Mouse (Mus musculus) kidney, embryonic 14.5 days (tissue): ENCODE data around the gene Gm45753. TPM values are rescaled to one million over a fixed set of nuclear protein-coding genes. Genes with fewer than 3 reads are reported as not detected.

Experiments
- ATAC-seq: fragments of 200-750 bp; cut with Nextera tagmentation; 2 replicates; pipeline ENCODE4 v1.8.0; 2017; ENCODE audit warnings: moderate number of reproducible peaks, mild to moderate bottlenecking, moderate TSS enrichment, moderate library complexity; ENCODE audit not compliant: low FRiP score, low TSS enrichment
- H3K27ac ChIP-seq: fragments of 300-500 bp; sonication (generic); 2 replicates; pipeline ENCODE4 v1.5.1; 2014; ENCODE audit warnings: low read depth, mild to moderate bottlenecking, low read length, moderate library complexity, mixed read lengths
- H3K27me3 ChIP-seq: fragments of 300-500 bp; sonication (generic); 2 replicates; pipeline ENCODE4 v1.6.1; 2014; ENCODE audit warnings: mild to moderate bottlenecking, low read length; ENCODE audit not compliant: control insufficient read depth, insufficient read depth
- H3K36me3 ChIP-seq: fragments of 300-500 bp; sonication (generic); 2 replicates; pipeline ENCODE4 v1.6.1; 2014; ENCODE audit warnings: low read length, mixed read lengths; ENCODE audit not compliant: control insufficient read depth, insufficient read depth
- H3K4me1 ChIP-seq: fragments of 300-500 bp; sonication (generic); 2 replicates; pipeline ENCODE4 v1.6.1; 2014; ENCODE audit warnings: low read length, mixed read lengths; ENCODE audit not compliant: control insufficient read depth, insufficient read depth
- H3K4me2 ChIP-seq: fragments of 300-500 bp; sonication (generic); replicated peaks from 2 replicates; pipeline ENCODE4 v1.6.1; 2014; ENCODE audit warnings: low read depth, mild to moderate bottlenecking, low read length
- H3K4me3 ChIP-seq: fragments of 300-500 bp; sonication (generic); 2 replicates; pipeline ENCODE4 v1.5.1; 2014; ENCODE audit warnings: mild to moderate bottlenecking, low read length
- H3K9ac ChIP-seq: fragments of 300-500 bp; sonication (generic); 2 replicates; pipeline ENCODE4 v1.6.1; 2014; ENCODE audit warnings: low read depth, mild to moderate bottlenecking, low read length, moderate library complexity
- H3K9me3 ChIP-seq: fragments of 300-500 bp; sonication (generic); 2 replicates; pipeline ENCODE4 v1.6.1; 2016; ENCODE audit warnings: low read length; ENCODE audit not compliant: control insufficient read depth
- WGBS: fragments of 180-500 bp; shearing (Covaris S2); extraction: QIAGEN DNeasy Blood & Tissue Kit; methylation state at CpG from one replicate; pipeline ENCODE4 v1.1.7; 2014; 5-methylcytosine and 5-hydroxymethylcytosine counted together
- polyA plus RNA-seq: library from polyadenylated mRNA; unstranded; fragments of >200 nt; fragmentation: Nextera tagmentation; extraction: Ambion mirVana; gene quantifications from 2 replicates; pipeline ENCODE4 v1.2.1, GENCODE M21; 2014

Gm45753 gene
- polyA plus RNA-seq, 1 experiment from 2014 or later: not detected

DNA sequence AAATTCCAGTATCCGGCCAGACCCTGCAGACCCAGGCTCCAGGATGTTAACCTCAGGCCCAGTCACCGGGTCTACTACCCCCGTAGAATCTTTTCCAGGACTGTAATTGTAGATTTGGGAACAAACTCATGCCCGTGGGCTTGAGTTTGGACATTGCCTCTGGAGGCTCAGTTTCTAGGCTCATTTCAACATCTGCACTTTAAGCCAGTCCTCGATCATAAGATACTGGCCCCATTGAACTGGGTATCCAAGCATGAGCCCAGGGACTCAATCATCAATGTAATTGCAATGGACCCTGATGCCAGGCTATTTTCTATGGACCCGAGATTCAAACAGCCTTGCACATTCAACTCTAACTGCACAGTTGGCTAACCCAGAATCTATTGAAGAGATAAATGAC lies 13.0 kb downstream of the Gm45753 start:
- H3K4me2 ChIP-seq: no peak overlapping the region
- H3K27me3 ChIP-seq: no peaks in the 10 kb centered on the region
- H3K9me3 ChIP-seq: no peaks in the 10 kb centered on the region
- H3K27ac ChIP-seq: no peak overlapping the region
- 88% methylated on average over 6 of the region's 6 CpGs for WGBS
- ATAC-seq: no peak
- no peak overlapping the region for H3K4me3 ChIP-seq
- H3K4me1 ChIP-seq: no peaks in the 10 kb centered on the region
- no peaks in the 10 kb centered on the region for H3K36me3 ChIP-seq
- H3K9ac ChIP-seq: no peak overlapping the region

DNA sequence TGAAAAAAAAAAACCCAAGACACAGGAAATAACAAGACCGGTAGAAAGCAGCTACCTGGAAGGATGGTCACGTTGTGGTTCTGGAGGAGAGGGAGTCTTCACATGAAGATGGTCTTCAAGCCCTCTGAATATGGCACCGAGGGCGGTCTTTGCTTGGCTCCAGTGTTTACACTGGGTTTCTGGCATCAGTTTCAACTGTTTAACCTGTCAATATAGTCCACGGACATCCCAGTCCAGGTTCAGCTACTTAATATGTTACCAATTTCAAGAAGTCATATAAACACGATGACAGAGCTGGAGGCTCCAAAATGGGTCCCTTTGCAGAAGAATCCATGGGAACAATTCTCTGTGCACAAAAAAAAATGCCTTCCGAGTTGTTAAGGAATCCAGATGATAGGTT lies 13.6 kb downstream of the Gm45753 start, which contains the start of gene Klkb1:
Gene Klkb1 (minus strand): TSS at position 173 of the 400 bp plus-strand sequence.
- 89% methylated on average over 7 of the region's 7 CpGs for WGBS
- H3K4me1 ChIP-seq: no peaks in the 10 kb centered on the region
- no peaks in the 10 kb centered on the region for H3K27me3 ChIP-seq
- H3K4me2 ChIP-seq: no peak within 1 kb of the TSS
- no peak within 1 kb of the TSS for H3K4me3 ChIP-seq
- no peaks in the 10 kb centered on the region for H3K9me3 ChIP-seq
- no peak within 1 kb of the TSS for H3K9ac ChIP-seq
- no peak within 1 kb of the TSS for H3K27ac ChIP-seq
- no peaks in the 10 kb centered on the region for H3K36me3 ChIP-seq
- ATAC-seq: no peak

DNA sequence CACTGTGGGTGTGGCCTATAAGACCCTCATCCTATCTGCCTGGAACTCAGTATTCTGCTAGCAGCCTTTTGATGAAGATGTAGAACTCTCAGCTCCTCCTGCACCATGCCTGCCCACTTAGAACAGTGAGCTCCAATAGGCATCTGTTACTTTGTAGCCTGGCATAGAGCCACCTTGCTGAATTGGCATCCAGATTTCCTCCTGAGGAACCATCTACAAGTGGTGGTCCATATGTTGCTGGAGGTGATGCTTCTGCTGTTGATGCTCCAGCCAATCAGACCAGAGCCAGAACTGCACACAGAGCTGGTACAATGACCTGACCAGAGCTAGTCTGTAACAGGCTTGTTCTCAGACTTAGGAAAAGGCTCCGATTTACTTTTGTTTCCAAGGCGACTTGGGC lies 16.5 kb downstream of the Gm45753 start:
- Histone ChIP-seq H3K4me3 (no peak overlapping the region), H3K9ac (no peak overlapping the region), H3K9me3 (no peaks in the 10 kb centered on the region), H3K4me2 (no peak overlapping the region), H3K36me3 (no peaks in the 10 kb centered on the region), H3K27ac (no peak overlapping the region), H3K4me1 (no peaks in the 10 kb centered on the region), H3K27me3 (no peaks in the 10 kb centered on the region)
- 88% methylated on average over 2 of the region's 2 CpGs for WGBS
- no peak for ATAC-seq

DNA sequence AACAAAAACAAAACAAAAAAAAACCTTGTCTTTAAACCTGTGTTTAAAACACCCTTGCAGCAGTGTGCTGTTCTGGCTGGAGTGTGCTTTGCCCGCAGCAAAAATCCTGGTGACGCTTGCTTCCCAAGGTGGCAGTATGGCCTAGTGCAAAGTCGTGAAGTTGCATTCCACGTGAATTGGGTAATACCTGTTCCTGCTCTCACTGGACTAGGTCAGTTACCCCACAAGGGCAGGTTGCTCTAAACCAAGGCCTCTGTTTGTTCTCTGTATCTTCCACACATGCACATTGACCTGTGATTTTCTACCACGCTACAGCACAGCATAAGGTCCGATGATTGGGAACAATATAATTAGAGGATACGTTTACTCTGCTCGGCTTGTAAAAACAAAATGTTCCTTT lies 26.6 kb downstream of the Gm45753 start:
- H3K36me3 ChIP-seq: no peaks in the 10 kb centered on the region
- H3K9ac ChIP-seq: no peak overlapping the region
- no peak overlapping the region for H3K27ac ChIP-seq
- no peaks in the 10 kb centered on the region for H3K9me3 ChIP-seq
- no peak overlapping the region for H3K4me2 ChIP-seq
- H3K4me3 ChIP-seq: no peak overlapping the region
- no peaks in the 10 kb centered on the region for H3K27me3 ChIP-seq
- ATAC-seq: no peak
- no peaks in the 10 kb centered on the region for H3K4me1 ChIP-seq
- 76% methylated on average over 8 of the region's 8 CpGs for WGBS

DNA sequence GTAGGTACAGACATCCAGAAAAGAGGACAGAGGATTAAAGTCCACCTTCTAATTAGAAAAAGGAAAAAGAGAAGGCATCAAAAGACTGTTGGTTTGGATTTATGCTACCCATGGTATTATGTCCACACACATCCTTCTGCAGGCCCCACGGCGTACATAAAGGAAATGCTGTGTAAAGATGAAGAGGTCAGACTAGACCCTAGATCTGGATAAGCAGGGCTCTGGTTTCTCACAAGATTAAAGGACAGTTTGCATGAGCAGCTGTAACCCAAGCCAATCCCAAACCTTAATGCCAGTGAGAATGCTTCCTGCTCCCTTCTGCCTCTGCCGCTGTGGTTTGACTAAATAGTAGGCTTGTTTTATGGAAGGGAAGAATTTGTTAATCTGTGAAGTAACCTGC lies 30.8 kb downstream of the Gm45753 start:
- no peaks in the 10 kb centered on the region for H3K36me3 ChIP-seq
- H3K4me2 ChIP-seq: no peak overlapping the region
- H3K27ac ChIP-seq: no peak overlapping the region
- H3K9ac ChIP-seq: no peak overlapping the region
- no peak overlapping the region for H3K4me3 ChIP-seq
- no peaks in the 10 kb centered on the region for H3K9me3 ChIP-seq
- no peak for ATAC-seq
- H3K4me1 ChIP-seq: no peaks in the 10 kb centered on the region
- H3K27me3 ChIP-seq: no peaks in the 10 kb centered on the region
- 65% methylated on average over 3 of the region's 3 CpGs for WGBS

DNA sequence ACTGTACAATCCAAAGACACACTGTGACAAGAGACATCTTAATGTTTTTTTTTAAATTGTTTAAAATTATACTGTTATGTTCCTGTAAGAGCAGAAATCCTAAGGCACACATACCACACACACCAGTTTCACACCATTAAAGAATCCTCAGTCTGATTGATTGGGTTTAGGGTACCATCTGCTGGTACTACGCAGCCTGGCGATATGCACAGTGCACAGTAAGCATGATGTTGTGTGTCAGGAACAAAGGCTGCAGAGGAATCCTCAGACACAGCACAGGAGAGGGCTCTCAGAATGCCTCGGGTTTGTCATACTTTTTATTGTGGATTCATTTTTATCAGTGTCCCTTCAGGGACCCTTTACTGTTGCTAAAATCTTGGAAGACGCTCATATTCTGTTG lies 33.9 kb downstream of the Gm45753 start:
- no peak for ATAC-seq
- no peak overlapping the region for H3K9ac ChIP-seq

DNA sequence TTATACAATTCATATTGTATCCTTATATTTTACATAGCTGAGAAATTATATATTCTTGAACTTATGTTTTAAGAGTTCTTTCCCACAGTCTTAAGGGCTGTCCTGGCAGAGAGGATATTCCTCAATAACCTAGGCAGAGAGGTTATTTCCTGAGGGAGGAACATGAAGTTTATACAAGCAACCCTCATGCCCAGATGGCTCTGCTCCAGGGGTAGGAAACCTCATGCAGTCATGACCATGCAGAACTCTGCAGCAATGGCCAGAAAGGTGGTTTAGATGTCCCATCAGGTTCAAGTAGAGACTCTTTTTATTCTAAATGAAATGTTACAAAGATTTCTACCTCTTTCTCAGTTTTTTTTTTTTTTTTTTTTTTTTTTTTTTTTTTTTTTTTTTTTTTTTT lies 39.2 kb downstream of the Gm45753 start:
- H3K9ac ChIP-seq: no peak overlapping the region

More for the DNA sequence above, 33.9 kb downstream of the Gm45753 start:
- WGBS: 85% methylated on average over 4 of the region's 4 CpGs
- H3K27me3 ChIP-seq: no peaks in the 10 kb centered on the region
- no peaks in the 10 kb centered on the region for H3K9me3 ChIP-seq
- no peaks in the 10 kb centered on the region for H3K4me1 ChIP-seq
- H3K27ac ChIP-seq: no peak overlapping the region
- H3K4me3 ChIP-seq: no peak overlapping the region
- H3K4me2 ChIP-seq: no peak overlapping the region
- H3K36me3 ChIP-seq: no peaks in the 10 kb centered on the region

DNA sequence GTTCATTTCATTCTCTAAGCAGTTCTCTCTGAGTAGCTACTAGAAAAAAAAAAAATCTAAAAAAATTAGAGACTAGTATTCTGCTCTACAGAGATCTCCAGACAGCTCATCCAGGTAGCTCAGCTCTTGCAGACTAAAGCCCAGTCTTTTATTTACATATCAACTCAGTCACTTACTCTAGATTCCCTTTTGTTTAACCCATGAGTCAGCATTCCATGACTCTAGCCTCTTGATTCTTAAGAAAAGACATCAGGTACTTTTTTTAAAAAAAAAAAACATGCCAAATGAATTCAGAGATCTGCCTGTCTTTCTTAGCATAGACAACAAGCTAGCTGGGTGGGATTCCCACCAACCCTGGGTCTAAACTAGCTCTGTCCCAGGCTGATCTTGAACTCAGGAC lies 39.8 kb downstream of the Gm45753 start:
- no peak for ATAC-seq
- no peaks in the 10 kb centered on the region for H3K4me1 ChIP-seq

More for the DNA sequence above, 39.2 kb downstream of the Gm45753 start:
- no peaks in the 10 kb centered on the region for H3K36me3 ChIP-seq
- no peak overlapping the region for H3K27ac ChIP-seq
- no peak for ATAC-seq
- H3K4me2 ChIP-seq: no peak overlapping the region
- H3K4me1 ChIP-seq: no peaks in the 10 kb centered on the region
- H3K27me3 ChIP-seq: no peaks in the 10 kb centered on the region
- no peak overlapping the region for H3K4me3 ChIP-seq
- H3K9me3 ChIP-seq: no peaks in the 10 kb centered on the region

DNA sequence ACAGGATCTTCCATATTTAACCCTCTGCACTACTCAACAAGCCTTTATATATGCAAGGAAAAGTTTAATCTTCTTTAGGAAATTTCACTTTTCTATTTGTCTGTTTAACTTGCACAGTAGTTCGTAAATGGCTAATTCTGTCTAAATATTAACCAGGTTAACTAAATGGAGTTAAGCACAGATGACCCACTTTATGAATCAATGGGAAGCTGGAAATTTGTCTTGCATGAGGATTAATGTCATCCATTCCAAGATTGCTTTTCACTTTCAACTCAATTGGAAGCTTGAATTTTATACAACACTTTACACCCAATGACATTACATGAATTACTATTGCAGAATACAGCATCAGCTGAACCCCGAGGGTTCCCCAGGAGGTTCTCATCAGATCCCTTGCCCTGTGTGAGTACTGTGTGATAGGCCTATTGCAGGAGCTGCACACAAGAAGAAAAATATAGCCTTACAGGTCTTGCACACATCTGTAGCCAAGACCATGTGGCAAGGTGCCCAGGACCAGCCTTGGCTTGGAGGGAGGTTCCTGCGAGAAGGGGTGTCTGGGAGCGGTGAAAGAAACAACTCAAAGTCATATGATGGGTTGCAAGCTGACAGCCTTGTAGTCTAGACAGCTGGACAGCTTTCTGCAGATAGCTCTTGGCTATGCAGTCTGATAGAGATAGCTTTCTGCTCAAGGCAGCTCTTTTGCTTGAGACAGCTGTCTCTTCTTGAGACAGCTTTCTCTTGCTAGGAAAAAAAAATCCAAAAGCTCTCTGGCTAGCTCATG lies 40.5 kb downstream of the Gm45753 start:
- H3K27ac ChIP-seq: no peak overlapping the region
- H3K4me2 ChIP-seq: no peak overlapping the region
- no peak overlapping the region for H3K9ac ChIP-seq
- H3K27me3 ChIP-seq: no peaks in the 10 kb centered on the region
- no peak for ATAC-seq
- H3K4me1 ChIP-seq: no peaks in the 10 kb centered on the region
- 71% methylated on average over 4 of the region's 4 CpGs for WGBS
- no peak overlapping the region for H3K4me3 ChIP-seq
- H3K36me3 ChIP-seq: no peaks in the 10 kb centered on the region
- no peaks in the 10 kb centered on the region for H3K9me3 ChIP-seq

More for the DNA sequence above, 39.8 kb downstream of the Gm45753 start:
- H3K9me3 ChIP-seq: no peaks in the 10 kb centered on the region
- H3K4me2 ChIP-seq: no peak overlapping the region
- H3K27me3 ChIP-seq: no peaks in the 10 kb centered on the region
- H3K9ac ChIP-seq: no peak overlapping the region
- no peaks in the 10 kb centered on the region for H3K36me3 ChIP-seq
- H3K27ac ChIP-seq: no peak overlapping the region
- no peak overlapping the region for H3K4me3 ChIP-seq
